In genomic region chr4:149558389-149558788, GRCm38 (mm10) we compare ENCODE assay signal across 30 mouse cellular contexts. TPM values are rescaled to one million over a fixed set of nuclear protein-coding genes. Genes with fewer than 3 reads are reported as not detected.
A peak's percentile ranks its signal among the peaks of the same experiment; 100 is the strongest.
DNase-seq lines count a peak whose midpoint lies in the region; ATAC-seq lines count a peak whose summit lies in the region.
"Had no signal": no experiment of that assay in that cellular context is flagged by ENCODE, and none has a peak within 500 bp of the region (broad histone marks: within the 10 kb centered on the region; RNA-seq: fewer than 3 reads in every experiment).

No protein-coding gene starts in this region.

- no peak overlapping the region for H3K4me3 ChIP-seq in heart, embryonic 10.5 days
- H3K4me3 ChIP-seq in heart, embryonic 11.5 days (ENCODE audit: low read depth, low read length): no peak overlapping the region
- H3K4me3 ChIP-seq: embryonic facial prominence, embryonic 10.5 days; embryonic facial prominence, embryonic 15.5 days; forebrain, embryonic 12.5 days; hindbrain, embryonic 12.5 days; kidney, embryonic 15.5 days; liver, embryonic 13.5 days; lung, embryonic 15.5 days; megakaryocyte, embryonic 14.5 days; midbrain, embryonic 12.5 days; myocyte; neural tube, embryonic 12.5 days had no signal

- peaks cover 52% of the 10 kb centered on the region for H3K4me1 ChIP-seq in heart, embryonic 10.5 days
- H3K4me1 ChIP-seq in heart, embryonic 11.5 days (ENCODE audit: control insufficient read depth, insufficient read depth, low read length): peaks cover 31% of the 10 kb centered on the region

- 0 out of 2 replicates have a peak overlapping the region, but pooled peaks have one; percentile 5 for H3K27ac ChIP-seq in heart, embryonic 10.5 days
- H3K27ac ChIP-seq in heart, embryonic 11.5 days (ENCODE audit: low read depth, low read length): no peak overlapping the region
- H3K27ac ChIP-seq: embryonic facial prominence, embryonic 15.5 days; forebrain, embryonic 12.5 days; hindbrain, embryonic 12.5 days; hindbrain, postnatal 0 days; kidney, embryonic 15.5 days; liver, embryonic 13.5 days; lung, embryonic 15.5 days; midbrain, embryonic 12.5 days; neural tube, embryonic 12.5 days had no signal

- 80% methylated on average over 3 of the region's 3 CpGs for WGBS in heart, embryonic 10.5 days
- WGBS in heart, embryonic 11.5 days (ENCODE audit: insufficient replicate concordance): 68% methylated on average over 3 of the region's 3 CpGs

- H3K9me3 ChIP-seq in heart, embryonic 10.5 days: no peaks in the 10 kb centered on the region
- no peaks in the 10 kb centered on the region for H3K9me3 ChIP-seq in heart, embryonic 11.5 days (replicated peaks; ENCODE audit: control insufficient read depth, low read length)
- H3K9me3 ChIP-seq: embryonic facial prominence, embryonic 10.5 days; embryonic facial prominence, embryonic 15.5 days; forebrain, embryonic 12.5 days; G1E; hindbrain, embryonic 12.5 days; kidney, embryonic 15.5 days; liver, embryonic 13.5 days; lung, embryonic 15.5 days; megakaryocyte, embryonic 14.5 days had no signal

- no peaks in the 10 kb centered on the region for H3K27me3 ChIP-seq in heart, embryonic 10.5 days (ENCODE audit: insufficient read depth, poor library complexity, severe bottlenecking)
- H3K27me3 ChIP-seq in heart, embryonic 11.5 days (ENCODE audit: control insufficient read depth, insufficient read depth, low read length): no peaks in the 10 kb centered on the region
- H3K27me3 ChIP-seq: embryonic facial prominence, embryonic 15.5 days; forebrain, embryonic 12.5 days; hindbrain, embryonic 12.5 days; kidney, embryonic 15.5 days; liver, embryonic 13.5 days; lung, embryonic 15.5 days; midbrain, embryonic 12.5 days; neural tube, embryonic 12.5 days had no signal

- DNase-seq in heart, embryonic 10.5 days (ENCODE audit: low spot score): no peak
- peak; percentile 46 to 59 for DNase-seq in lung, adult 18-20 months
- DNase-seq in lung, postnatal 10 days: no peak
- peak; percentile 60 for DNase-seq in NIH3T3 (ENCODE audit: low read depth)
- DNase-seq in lung, postnatal 36 days: peak; percentile 67
- no peak for DNase-seq in cerebellum, postnatal 4 days (ENCODE audit: low spot score in 2 of 2)
- no peak for DNase-seq in gastrocnemius, postnatal 4 days (ENCODE audit: low spot score in 2 of 2)
- DNase-seq: adrenal gland, adult 2 months; adrenal gland, postnatal 36 days; cerebellum, adult 18-20 months; cerebellum, postnatal 10 days; forebrain, postnatal 0 days; heart, postnatal 36 days; kidney, adult 11 months; kidney, postnatal 25 days; left cerebral cortex, postnatal 4 days; liver, embryonic 13.5 days had no signal

- H3K36me3 ChIP-seq in heart, embryonic 10.5 days: peaks cover 17% of the 10 kb centered on the region
- no peaks in the 10 kb centered on the region for H3K36me3 ChIP-seq in heart, embryonic 11.5 days (ENCODE audit: control insufficient read depth, insufficient read depth, low read length)
- H3K36me3 ChIP-seq: G1E; liver, embryonic 13.5 days had no signal

- ATAC-seq in heart, embryonic 11.5 days (replicated peaks; ENCODE audit: insufficient number of reproducible peaks, low FRiP score, low TSS enrichment): no peak
- ATAC-seq: forebrain, postnatal 0 days; hindbrain, postnatal 0 days had no signal

- H3K9ac ChIP-seq in heart, embryonic 11.5 days (ENCODE audit: low read depth, low read length): no peak overlapping the region
- H3K9ac ChIP-seq: embryonic facial prominence, embryonic 15.5 days; forebrain, embryonic 12.5 days; forebrain, postnatal 0 days; hindbrain, embryonic 12.5 days; kidney, embryonic 15.5 days; liver, embryonic 13.5 days; lung, embryonic 15.5 days; midbrain, embryonic 12.5 days; neural tube, embryonic 12.5 days had no signal

- H3K4me2 ChIP-seq in heart, embryonic 11.5 days: no peak overlapping the region
- H3K4me2 ChIP-seq: embryonic facial prominence, embryonic 15.5 days; forebrain, embryonic 12.5 days; hindbrain, embryonic 12.5 days; kidney, embryonic 15.5 days; liver, embryonic 13.5 days; lung, embryonic 15.5 days; midbrain, embryonic 12.5 days; neural tube, embryonic 12.5 days had no signal

RNA-seq across cellular contexts. Expression of gene Clstn1, which starts 27.9 kb away (rescaled TPM):
- polyA plus RNA-seq in heart, embryonic 10.5 days (2016; fragmentation: Nextera tagmentation; extraction: Ambion mirVana): 19.1 and 23.3 TPM in 2 replicates
- 12.3 and 18.1 TPM in 2 replicates for polyA plus RNA-seq in heart, embryonic 11.5 days (2014; fragmentation: Nextera tagmentation; extraction: Ambion mirVana)
- 10 to 100 TPM; 78.9 to 80.6 TPM for total RNA-seq in gastrocnemius, postnatal 4 days (2021)

RNA-seq across cellular contexts. Expression of gene Ctnnbip1, which starts 40.4 kb away (rescaled TPM):
- 40.1 and 49.9 TPM in 2 replicates for polyA plus RNA-seq in heart, embryonic 10.5 days (2016; fragmentation: Nextera tagmentation; extraction: Ambion mirVana)
- polyA plus RNA-seq in heart, embryonic 11.5 days (2014; fragmentation: Nextera tagmentation; extraction: Ambion mirVana): 36.3 and 36.8 TPM in 2 replicates
- 100 to 1,000 TPM in 1 of 2 experiments, 10 to 100 TPM in 1; 93.5 to 100 TPM for total RNA-seq in gastrocnemius, postnatal 4 days (2021)

Comparison
In these comparisons a context has a peak if more than half of its experiments do, and no peak if none do; other contexts are left out.
1. DNase-seq: peak in lung, adult 18-20 months (2 of 2), NIH3T3 (single experiment) and lung, postnatal 36 days (single experiment); none in heart, embryonic 10.5 days (single experiment), lung, postnatal 10 days (single experiment), cerebellum, postnatal 4 days (0 of 2) and gastrocnemius, postnatal 4 days (0 of 2).